Mouse (Mus musculus): Measurements from ENCODE around the gene Olfr1309.

- TF ChIP-seq CTCF (IDR thresholded peaks at IDR 0.05; ENCODE audit: extremely low read depth, insufficient read depth, low read length) (no peak), POLR2A (IDR thresholded peaks at IDR 0.05; ENCODE audit: extremely low read depth, insufficient read depth, low read length) (no peak)
These were observed 24.8 kb upstream of the Olfr1309 start for GRCm38 (mm10) chr2:112014900-112015299.
